Mouse (Mus musculus): ENCODE measurements around the gene Sorbs2.

Sorbs2 gene

DNA sequence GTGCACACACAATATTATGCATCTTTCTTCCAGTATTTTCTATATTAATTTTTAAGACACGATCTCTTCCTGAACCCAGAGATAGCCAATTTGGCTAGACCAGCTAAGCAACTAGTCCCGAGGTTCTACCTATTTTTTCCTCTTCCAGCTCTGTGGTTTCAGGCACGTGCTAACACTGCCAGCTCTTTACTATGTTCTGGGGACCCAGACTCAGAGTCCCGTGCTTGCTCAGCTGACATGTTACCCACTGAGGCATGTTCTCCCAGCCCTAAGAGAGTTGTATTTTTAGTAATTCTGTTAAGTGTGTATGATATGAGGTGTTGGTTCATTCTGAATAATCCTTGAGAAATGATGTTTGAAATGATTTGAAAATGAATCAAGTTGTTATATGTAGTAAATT lies 62.5 kb downstream of the Sorbs2 start:
- intact Hi-C loops (cut with DNase I): no loop called here

DNA sequence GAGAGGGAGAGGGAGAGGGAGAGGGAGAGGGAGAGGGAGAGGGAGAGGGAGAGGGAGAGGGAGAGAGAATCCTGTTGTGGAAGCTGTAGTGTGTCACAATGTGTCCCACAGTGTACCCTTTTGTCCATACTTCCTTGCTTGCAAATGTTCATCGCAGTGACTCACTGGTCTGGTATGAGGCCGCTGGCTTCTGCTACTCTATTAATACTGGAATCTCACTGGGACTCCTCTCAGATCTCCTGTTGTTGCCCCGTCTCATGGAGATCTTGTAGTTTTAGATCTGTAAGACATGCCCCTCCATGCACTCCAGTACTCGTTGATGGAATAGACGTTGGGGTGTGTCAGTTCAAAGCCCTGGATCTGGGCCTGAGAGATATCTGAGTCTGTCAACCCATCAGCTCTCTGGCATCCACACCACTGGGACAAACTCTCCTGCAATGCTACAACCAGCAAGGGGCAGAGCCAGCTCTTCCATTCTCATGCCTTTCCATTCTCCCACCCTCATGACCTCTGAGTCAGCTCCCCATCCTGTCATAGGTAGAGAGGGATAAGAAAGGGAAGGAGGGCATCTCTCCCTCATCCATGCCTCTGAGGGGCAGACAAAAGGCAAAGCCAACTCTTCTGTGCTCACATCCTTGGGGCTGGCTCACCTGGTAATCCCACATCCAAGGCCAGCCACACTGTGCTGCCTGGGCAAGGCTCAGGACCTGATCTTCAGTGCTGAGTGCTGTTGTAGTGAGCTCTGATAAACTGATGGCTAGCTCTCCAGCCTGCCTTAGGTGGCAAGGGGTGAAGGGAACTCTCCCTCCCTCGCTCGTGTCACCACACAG lies 72.3 kb downstream of the Sorbs2 start:
- intact Hi-C loops (cut with DNase I): no loop called here

DNA sequence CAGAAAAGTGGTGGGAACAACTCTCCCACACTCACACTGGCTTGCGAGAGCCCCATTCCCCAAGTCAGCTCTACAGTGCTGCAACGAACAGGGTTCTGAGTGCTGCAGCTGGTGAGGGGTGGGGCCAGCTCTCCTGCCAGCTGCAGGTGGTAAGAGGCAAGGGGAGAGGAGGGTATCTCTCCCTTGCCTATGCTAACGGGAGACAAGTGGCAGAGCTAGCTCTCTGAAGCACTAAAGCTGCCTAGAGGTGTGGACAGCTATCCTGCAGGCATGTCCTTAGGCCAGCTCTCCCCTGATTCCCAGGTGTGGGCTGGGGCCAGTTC lies 72.9 kb downstream of the Sorbs2 start:
- intact Hi-C loops (cut with DNase I): no loop called here

DNA sequence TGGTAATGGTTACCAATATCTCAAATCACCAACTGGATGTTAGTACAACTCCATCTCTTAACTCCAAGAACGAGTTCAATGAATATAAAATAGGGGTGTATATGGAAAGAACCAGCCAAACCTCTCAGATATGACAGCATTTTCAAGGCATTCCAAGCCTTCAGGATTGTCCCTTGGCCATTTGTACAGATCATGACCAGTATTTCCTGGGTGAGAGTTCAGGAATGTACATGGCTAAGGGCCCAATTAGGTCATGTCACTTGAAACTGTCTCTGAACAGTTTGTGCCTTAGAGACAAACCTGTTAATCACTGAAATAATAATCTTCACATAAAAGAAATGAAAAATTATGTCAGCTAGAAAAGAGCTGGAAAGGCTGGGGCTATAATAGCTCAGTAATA lies 76.3 kb downstream of the Sorbs2 start:
- intact Hi-C loops (cut with DNase I): no loop called here

DNA sequence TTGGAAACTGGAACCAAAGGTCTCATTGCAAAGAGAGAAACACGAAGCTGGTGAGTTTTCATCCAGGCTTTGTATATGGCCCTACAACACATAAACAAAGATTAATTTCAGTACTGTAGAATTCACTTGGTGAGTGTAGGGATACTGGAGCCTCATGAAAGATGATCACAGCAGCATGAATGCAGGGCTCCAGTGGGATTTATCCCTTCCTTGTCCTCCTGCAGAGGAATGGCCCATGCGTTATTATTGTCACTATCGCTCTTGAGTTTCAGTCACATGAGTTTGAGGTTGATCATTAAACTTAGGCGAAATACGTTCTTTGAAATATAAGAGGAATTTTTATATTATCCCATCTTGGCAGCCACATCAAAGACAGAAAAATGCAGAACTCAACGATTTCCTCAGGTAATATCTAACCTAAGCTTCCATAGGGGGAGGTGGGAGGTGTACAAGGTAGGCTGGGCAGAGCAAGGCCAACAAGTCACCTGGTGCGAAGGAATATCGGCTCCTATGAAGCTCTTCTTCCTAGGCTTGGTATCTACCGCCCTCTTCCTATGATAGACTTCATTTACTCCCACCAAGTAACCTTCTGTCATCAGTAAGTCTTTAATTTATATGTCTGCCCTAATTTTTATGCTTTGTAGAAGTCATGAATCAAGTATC lies 76.9 kb downstream of the Sorbs2 start:
- intact Hi-C loops (cut with DNase I): no loop called here

DNA sequence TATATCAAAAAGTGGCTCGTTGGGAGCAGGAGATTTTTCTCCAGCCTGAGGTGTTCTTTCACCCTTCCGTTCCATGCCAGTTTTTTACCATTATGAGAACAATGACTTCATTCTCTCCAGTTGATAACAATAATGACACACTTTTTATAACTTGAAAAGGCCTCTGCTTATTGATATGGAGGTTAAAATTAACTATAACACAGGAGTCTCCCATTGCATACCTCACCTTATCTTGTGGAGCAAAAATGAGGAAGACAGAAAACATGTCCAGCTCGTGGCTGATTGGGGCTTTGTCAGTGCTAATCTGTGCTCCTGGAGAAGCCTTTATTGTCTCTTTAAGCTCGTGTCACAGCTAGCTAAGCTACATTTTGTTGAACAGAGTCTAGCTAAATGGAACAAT lies 77.6 kb downstream of the Sorbs2 start:
- intact Hi-C loops (cut with DNase I): no loop called here

DNA sequence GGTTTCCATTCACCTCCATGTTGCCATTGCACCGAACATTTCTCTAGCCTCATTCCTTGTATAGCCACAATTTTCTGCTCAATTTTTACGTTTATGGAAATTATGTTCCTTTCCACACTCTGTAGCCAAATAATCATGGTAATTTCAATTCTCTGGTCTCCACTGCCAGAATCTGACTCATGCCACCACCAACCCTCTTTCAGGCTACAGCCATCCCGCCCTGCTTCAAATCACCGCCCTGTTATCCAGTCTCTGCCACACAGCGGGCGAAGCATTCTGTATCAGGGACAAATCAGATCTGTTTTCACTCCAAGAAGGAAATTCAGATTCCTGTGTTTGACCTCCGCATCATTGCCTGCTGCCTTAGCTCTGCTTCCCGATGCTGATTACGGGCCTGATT lies 79.4 kb downstream of the Sorbs2 start:
- intact Hi-C loops (cut with DNase I): no loop called here

DNA sequence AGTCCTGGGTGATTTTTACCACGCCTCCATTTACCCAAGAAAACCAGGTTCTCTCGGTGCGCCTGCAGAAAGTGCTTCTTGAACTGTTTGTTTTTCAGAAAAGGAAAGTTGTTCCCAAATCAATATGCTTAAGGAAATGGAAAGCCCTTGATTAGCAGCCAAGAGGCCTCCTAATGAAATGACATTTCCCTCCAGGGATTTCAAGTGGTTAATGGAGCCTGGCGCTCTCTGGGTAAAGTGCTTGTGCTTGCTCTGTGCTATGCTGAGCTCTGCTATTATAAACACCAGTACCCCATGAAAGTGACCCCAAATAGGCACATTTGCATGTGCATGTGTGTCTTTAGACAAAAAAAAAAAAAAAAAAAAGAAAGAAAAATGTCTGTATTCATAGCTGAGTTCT lies 84.3 kb downstream of the Sorbs2 start:
- intact Hi-C loops (cut with DNase I): no loop called here

DNA sequence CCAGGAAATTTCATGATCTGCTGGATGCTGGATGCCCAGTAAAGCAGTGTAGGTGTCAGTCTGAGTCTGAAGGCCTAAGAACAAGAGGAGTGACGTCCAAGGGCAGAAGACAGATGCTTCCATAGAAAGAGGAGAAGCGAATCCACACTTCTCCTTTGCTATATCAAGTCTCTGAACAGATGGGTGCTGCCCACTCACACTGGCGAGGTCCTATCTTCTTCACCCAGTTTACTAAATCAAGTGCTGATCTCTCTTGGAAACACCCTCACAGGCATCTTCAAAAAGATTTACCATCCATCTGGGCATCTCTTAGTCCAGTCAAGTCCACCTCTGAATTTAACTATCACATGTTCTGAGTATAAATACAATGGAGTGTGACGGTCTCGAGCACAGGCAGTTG lies 86.1 kb downstream of the Sorbs2 start:
- intact Hi-C loops (cut with DNase I): no loop called here

DNA sequence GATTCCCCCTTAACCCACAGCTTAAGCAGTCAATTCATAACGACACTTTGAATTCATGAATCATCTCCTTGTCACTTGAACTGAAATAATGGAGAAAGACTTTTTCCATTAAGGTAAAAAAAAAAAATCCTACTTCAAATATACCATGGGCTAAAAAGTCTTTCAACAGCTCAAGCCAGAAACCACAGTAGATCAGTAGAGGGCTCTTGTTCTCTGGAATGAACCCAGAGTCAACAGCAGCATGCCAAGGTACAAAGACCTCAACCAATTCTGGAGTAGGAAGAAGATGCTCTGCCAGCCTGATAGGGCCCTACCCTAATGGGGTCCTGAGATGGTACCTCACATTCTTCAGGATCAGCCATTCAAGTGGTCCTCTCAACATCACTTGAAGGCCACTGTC lies 88.4 kb downstream of the Sorbs2 start:
- intact Hi-C loops (cut with DNase I): no loop called here

DNA sequence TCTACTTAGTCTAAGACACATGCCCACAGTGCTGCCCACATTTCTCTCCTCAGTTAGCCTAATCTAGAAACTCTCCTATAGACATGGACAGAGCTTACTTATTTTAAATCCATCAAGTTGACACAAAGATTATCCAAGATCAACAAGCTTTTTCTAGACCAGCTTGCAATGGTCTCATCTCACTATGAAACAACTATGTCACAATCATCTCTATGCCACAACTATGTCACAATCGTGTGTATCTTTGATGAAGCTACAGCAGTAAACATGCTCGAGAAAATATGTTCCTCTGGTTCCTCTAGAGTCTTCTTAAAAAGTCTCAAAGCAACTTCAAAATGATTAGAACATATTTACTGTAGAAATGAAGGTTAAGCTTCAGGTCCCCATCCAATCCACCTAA lies 89.0 kb downstream of the Sorbs2 start:
- intact Hi-C loops (cut with DNase I): no loop called here

DNA sequence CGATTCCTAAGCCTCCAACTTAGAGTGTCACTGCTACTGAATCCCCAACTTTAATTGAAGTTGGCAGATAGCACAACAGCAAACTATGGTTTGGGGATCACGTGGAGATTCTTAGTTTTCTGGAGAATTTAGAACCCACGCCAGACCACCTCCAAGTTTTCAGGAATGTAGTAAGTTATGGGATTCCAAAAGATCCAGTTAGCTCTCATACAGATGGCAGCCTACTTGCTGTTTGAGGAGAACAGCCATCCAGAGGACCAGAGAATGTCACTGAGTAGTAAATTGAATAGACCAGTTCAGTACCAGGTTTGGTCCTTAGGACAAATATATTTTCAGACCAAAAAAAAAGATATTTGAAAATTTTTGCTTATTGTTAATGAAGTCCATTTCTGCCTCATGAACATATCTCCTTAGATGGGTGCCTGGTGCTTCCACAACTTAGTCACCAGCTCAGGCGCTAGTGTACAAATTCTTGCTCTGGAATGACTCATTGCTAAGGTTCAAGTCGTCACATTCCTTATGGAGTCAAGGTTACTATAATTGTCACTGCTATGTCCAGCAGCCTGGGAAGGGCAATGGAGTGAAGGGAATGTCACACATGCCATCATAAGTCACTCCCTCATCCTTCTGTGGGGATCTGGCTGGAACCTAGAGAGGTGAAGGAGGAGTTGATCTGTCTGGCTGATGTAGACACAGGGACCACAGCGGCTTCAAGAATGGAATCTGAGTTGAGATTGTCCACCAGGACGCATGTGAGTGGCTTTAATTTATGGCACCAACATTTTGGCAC lies 90.2 kb downstream of the Sorbs2 start:
- intact Hi-C loops (cut with DNase I): no loop called here

DNA sequence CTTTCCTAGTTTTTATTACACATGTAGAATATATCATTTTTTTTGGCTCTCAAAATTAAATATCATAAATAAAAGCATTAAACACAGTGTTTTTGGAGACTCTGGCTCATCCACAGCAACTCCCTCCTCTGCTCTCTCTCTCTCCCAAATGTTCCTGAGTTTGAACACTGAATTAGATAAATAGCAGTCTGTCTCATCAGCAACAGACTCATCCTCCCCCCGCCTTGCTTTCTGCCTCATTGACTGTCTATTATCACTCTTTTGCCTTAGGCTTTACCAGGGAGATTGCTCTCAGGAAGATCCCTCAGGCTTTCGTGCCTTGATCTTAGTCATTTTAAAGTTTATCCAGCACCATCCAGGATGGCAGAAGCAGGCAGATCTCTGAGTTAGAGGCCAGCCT lies 91.3 kb downstream of the Sorbs2 start:
- intact Hi-C loops (cut with DNase I): no loop called here

DNA sequence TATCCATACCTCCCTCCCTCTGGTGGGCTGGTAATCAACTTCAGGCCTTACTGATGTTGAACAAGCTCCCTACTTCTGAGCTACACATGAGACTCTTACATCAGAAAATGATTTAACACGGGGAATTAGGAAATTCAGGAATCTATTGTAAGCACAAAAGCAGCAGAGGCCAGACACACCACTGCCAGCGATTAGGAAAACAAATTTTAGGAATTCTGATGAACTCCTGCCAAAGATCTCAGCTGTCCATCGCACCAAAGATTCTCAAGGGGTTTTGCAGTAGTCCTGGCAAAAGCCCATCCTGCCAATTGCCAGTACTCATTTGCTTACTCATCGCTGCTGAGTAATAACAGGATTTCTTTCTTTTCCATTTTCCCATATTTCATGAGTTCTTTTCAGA lies 94.4 kb downstream of the Sorbs2 start:
- intact Hi-C loops (cut with DNase I): no loop called here

DNA sequence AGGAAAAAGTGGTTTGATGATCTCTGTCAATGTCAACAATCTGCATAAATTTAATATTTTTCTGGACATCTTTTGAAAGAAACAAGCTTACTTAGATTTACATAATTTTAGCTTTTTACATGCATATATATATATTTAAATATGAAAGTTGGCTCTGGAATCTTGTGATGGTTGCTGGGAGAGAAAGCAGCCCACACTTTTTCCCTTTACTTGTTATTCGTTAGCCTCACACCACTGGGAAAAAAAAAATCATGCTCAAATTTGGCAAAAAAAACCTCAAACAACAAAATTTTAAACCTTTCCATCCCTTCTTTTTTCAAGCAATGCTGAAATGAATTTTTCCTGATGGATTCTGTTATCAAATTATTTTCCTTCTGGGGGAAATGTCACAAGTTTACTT lies 97.8 kb downstream of the Sorbs2 start:
- intact Hi-C loops (cut with DNase I): no loop called here

DNA sequence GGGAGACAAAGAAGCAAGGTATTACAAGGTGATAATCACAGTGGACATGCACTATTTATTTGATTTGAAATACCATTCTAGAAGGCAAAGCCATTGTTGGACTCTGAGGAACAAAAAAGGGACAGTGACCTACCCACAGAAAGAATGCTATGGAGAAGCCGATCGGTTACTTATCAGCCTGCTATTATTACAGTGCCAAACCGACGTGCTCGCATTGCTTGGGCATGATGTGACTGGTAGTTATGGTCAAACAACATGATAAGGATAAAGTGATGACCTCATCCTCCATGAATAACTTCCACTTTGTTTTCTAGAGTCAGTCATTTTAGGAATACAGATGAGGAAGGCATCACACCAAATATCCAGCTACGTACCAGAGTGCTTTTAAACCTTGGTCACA lies 99.4 kb downstream of the Sorbs2 start:
- intact Hi-C loops (cut with DNase I): no loop called here

DNA sequence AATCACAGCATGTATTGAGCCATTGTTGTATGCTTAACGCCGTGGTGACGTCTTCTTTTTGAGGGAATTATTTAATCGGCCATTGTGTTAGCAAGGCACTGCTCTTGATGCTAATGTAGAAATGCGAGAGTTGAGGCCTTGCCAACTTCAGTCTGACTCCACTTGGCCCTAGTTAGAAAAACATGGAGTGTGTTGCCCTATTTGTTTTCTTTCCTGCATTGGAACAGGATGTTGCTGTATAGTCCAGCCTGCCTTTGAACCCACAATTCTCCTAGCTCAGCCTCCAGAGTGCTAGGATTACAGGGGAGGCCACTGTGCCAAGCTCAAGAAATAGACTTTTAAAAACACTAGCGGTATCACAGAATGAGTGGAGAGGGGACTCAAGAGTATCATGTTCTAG lies 100.8 kb downstream of the Sorbs2 start:
- intact Hi-C loops (cut with DNase I): no loop called here

DNA sequence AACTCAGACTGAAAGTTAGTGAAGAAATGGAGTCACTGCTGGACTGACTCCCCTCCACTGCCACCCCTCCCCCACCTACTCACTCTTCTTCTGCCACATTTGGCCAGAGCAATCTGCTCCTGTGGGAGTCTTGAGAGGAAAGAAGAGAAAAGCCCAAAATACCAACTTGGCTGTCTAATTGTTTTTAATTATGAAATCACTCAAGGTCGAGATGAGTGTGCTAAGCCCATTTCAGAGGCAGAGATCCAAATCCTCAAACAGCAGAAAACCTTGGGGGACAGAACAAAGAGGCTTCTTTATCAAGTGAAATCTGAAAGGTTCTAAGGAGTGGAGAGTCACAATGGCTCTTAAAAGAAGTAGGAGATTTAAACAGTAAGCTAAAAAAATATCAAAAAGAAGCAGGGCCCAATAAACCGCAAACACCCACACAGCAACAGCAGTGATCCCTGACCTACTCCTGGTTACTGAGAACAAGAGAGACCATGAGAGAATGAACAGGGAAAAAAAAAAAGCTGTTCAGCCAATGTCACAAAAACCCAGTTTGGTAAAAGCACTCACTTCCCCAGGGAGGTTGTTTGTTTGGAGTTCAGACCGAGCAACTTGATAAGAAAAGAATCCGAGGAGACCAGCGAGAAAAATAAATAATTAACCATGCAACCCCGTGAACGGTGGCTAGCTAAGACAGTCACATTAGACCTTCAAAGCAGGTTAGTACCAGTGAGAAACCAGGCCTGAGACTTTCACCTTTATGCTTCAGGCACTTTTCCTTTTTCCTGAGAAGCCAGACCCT lies 103.0 kb downstream of the Sorbs2 start:
- intact Hi-C loops (cut with DNase I): no loop called here

DNA sequence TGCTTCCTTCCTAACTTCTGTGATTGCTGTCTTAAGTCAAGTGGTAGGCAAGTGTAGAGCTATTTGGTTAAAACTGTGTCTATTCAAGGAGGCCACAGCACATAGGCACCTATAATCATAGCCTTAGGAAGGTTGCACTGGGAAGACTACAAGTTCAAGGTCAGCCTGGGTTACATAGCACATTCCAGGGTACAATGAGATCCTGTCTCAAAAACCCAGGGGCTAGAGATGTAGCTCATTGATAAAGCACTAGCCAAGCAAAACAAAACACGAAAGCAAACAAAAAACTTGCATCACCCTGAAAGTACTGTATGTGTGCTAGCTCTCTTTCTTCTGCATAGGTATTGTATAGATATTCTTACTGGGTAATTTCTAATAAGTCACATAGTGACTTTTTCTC lies 103.7 kb downstream of the Sorbs2 start:
- intact Hi-C loops (cut with DNase I): no loop called here

DNA sequence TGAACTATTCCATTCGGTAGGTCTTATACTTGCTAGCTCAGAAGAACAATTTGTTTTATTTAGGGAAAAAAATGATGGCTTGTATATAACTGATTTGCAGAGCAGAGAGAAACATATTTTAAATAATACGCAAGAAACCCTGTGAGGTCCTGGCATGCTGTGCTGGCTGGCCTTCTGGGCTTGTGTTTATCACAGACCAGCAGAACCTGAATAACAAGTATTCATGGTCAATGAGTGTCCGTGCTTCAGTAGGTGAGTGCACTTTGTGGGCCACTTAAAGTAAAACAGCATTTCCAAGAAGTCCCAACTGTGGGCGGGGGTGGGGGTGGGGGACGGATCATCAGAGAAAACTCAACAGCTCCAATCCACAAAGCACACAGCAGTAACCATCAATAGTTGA lies 107.0 kb downstream of the Sorbs2 start:
- intact Hi-C loops (cut with DNase I): no loop called here

DNA sequence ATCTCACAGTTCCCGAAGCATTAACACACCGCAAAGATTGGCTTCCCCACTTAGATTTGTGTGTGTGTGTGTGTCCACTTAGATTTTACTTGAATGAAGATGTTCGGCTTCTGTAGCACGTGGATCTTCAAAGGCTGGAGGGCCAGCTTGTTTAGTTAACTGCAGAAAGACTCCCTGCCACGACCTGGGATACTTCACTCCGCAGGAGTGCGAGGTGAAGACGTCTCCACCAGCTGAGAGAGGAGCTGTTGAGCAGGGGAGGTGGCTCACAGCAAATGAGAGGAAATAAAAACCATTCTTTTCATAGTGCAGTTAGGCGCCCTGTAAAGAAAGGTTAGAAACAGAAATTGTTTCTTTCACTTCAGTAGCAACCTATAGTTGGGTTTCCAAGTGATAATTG lies 107.5 kb downstream of the Sorbs2 start:
- intact Hi-C loops (cut with DNase I): no loop called here

DNA sequence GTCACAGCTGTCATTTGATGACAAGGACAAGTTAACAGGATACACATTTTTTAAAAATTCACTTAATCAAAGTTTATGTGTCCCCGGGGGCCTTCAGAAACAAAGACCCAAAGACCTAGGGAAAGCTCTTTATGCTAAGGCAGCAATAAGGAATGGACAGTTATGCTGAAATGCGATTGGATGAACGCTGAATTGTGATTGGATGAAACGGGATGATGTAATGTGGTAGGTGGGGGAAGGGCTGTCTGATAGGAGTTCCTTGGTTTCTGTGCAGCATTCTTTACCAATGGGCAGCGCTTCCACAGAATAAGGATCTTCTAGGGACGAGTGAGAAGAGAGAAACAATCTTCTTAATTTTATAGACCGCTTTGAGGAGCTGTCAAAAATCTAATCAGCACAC lies 108.0 kb downstream of the Sorbs2 start:
- intact Hi-C loops (cut with DNase I): no loop called here
